Mouse (Mus musculus): ENCODE measurements around the gene Wdr49.
"Not testable (repeated sequence)": the region's sequence is repeated elsewhere in the genome, so short reads cannot be mapped to it uniquely, and the experiment has no call there.

Wdr49 gene

DNA sequence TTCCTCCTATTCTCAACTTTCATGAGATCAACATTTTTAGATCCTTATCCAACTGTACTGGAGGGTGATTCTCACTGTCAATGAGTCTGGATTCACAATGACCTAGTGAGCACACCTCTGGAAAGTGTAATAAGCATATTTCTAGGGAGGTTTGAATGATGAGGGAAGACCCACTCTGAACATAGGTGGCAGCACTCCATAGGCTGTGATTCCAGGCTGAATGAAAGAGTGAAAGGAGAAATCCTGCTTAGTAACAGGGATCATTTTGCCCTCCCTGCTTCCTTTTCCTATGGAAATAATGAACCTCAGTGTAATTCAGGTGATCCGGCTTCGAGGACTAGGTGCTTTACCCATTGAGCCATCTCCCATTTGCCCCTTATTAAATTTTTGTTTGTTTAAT lies 180.9 kb downstream of the Wdr49 start:
- DNase-seq (ENCODE audit: low spot score), result no peak

DNA sequence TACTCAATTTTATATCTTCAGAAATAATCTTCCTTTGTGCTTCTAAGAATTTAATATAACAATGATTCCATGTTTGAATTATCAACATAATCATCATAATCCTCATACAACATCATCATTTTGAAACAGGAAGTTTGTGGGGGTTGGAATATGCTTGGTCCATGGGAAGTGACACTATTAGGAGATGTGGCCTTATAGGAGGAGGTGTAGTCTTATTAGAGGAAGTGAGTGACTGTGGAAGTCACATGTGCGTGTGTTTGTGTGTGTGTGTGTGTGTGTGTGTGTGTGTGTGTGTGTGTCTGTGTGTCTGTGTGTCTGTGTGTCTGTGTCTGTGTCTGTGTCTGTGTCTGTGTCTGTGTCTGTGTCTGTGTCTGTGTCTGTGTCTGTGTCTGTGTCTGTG lies 182.5 kb downstream of the Wdr49 start:
- DNase-seq (ENCODE audit: low spot score), result not testable (repeated sequence)

DNA sequence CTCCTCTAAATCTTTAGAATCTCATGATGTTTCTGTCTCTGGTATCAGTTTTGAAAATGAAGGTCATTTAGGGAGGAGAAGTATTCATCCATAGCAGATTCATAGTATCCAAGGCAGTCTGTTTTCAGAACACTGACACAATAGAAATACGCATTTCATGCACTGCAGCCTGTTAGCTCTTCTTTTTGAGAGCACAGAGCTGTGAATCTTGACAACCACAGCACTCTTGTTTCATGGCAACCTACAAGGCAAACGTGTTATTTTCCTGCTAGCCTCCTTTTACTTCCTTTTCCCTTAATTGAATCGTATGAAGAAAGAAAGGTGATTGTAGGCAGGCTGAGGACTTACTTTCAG lies 184.2 kb downstream of the Wdr49 start:
- no peak for DNase-seq (ENCODE audit: low spot score)

DNA sequence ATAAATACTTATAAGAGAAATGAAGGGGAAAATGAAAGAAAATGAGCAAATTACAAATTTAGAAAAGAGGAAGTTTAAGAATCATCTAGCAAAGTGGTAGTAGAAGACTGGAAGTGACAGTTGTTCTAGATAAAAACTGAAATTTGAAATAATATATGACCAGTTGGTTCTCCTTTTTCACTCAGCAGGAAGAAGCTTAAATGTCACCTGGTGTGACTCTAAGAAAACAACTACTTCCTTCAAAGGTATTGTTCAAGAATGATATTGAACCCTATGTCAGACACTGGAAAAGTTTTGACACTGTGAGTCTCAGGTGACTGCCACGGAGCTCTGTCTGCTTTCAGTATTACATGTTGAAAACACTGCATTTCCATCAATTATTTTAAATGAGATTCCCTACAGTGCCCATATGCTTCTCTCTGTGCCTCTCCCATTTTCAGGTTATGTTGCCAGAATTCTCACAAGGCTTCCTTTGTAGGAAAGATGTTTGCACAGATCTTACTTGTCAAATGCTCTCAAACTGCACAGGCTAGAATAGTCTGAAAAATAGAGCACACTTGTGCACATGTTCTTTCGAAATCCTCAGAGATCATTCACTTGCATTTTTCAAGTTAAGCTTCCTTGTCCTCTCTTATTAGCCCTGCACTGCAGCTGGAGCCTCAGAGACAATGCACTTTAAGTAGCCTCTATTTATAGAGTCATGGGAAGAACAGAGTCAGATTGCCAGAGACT lies 184.8 kb downstream of the Wdr49 start:
- DNase-seq (ENCODE audit: low spot score), result no peak

DNA sequence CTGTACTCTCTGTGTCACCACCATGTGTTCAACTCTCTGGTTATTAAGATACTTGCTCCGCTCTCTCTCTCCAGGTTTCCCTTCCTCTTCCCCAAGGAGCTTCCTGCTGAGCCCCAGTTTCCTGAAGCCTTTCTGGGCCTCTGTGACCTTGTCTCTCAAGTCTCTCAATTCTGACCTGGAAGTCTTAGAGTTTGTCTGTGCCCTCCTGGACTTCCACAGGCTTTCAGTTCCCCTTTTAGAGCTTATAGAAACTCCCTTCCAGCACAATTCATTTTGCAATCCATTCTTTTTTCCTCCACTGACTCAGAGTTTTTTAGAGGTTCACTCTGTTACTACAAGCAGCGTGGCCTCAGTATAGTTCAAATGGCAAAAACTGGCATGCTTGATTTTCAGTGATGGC lies 188.7 kb downstream of the Wdr49 start:
- no peak for DNase-seq (ENCODE audit: low spot score)

DNA sequence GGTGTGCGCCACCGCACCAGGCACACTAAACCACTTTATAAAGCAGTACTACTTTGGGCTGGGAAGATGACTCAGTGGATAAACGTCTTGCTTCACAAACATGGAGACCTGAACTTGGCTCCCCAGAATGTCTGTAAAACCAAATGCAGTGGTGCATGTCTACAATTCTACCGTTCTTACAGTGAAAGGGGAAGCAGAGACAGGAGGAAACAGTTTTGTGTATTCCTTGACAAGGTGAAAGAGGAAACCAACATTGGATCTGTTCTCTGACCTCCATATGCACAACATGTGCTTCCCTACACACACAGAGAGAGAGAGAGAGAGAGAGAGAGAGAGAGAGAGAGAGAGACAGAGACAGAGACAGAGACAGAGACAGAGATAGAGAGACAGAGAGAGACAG lies 204.5 kb downstream of the Wdr49 start:
- no peak for DNase-seq (ENCODE audit: low spot score)

DNA sequence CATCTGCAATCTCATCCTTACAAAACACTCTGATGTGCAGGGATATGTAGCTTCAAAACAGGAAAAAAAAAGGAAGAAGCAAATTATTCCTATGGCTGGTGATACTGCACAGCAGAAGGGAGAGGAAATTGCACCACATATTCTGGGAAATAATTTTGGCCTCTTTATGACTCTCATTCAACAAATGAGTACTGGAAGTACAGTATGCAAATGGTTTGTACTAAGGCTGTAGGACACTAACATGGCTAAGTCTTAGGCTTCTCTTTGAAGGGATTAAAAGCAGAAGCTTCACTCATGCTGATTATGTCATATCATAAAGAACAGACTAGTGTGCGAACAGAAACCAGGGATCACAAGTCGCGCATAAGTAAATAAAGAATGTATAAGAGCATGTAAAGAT lies 205.4 kb downstream of the Wdr49 start:
- DNase-seq (ENCODE audit: low spot score), result no peak

DNA sequence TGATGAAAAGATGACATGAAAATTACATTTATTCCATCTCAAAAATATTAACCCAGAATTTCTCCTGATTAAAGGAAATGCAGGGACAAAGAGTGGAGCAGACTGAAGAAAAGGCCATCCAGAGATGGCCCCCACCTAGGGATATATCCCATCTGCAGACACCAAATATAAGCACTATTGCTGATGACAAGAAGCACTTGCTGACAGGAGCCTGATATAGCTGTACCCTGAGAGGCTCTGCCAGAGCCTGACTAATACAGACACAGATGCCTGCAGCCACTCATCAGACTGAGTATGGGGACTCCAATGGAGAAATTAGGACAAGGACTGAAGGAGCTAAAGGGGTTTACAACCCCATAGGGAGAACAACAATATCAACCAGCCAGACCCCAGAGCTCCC lies 206.8 kb downstream of the Wdr49 start:
- DNase-seq (ENCODE audit: low spot score), result no peak

DNA sequence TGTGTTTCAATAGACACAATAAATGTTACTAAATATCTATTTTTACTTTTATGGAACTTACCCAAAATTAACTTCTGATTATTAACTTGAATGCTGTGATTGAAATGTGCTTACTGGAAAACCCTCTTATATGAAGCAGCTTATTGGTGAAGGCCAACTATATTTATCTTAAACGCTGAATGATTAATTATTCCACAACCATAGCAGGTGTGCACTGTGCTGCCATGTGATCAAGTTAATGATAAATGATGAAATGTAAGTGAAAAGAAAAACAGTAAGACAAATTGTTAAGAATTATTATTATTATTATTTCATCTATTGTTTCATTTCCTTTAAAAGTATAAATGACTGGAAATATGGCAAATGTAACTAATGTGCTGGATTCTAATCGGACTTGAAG lies 212.0 kb downstream of the Wdr49 start, which contains the start of gene Serpini2:
Gene Serpini2, minus strand, starts transcription at position 101 of the 400 bp plus-strand sequence.
- no peak for DNase-seq (ENCODE audit: low spot score)

DNA sequence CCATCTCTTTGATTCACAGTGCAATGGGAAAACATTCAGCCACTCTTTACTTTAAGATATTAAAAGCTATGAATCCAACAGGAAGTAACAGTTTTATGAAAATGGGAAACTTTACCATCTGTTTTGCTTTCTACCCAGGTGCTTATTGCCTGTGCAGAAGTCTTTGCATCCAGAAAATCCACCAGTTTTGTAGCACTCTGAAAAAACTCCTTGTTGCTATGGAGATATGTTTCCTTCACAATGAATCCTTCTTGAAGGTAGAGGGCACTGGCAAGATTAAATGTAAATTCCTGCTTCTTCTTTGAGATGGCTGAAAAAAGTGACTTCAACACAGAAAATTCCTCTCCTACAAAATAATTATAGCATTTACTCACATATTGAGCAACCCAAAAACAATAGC lies 222.6 kb downstream of the Wdr49 start:
- no peak for DNase-seq (ENCODE audit: low spot score)
